Mouse (Mus musculus) stomach, embryonic 14.5 days (tissue): ENCODE measurements around the gene 4930544D05Rik. TPM values are rescaled to one million over a fixed set of nuclear protein-coding genes. Genes with fewer than 3 reads are reported as not detected.

ENCODE experiments used
- ATAC-seq: fragments of 200-750 bp; cut with Nextera tagmentation; 2 replicates; pipeline ENCODE4 v1.8.0; 2017; ENCODE audit warnings: low read depth, moderate TSS enrichment; ENCODE audit not compliant: insufficient number of reproducible peaks, insufficient read depth, low FRiP score
- H3K27ac ChIP-seq: fragments of 300-500 bp; sonication (generic); 2 replicates; pipeline ENCODE4 v1.5.1; 2014; ENCODE audit warnings: mild to moderate bottlenecking, low read length, moderate library complexity, mixed read lengths
- H3K27me3 ChIP-seq: fragments of 300-500 bp; sonication (generic); 2 replicates; pipeline ENCODE4 v1.6.1; 2014; ENCODE audit warnings: low read length, control low read depth, mixed read lengths; ENCODE audit not compliant: control insufficient read depth, insufficient read depth
- H3K36me3 ChIP-seq: fragments of 300-500 bp; sonication (generic); 2 replicates; pipeline ENCODE4 v1.6.1; 2014; ENCODE audit warnings: mild to moderate bottlenecking, control low read depth, low read length, moderate library complexity, mixed read lengths; ENCODE audit not compliant: control insufficient read depth, insufficient read depth
- H3K4me1 ChIP-seq: fragments of 300-500 bp; sonication (generic); 2 replicates; pipeline ENCODE4 v1.6.1; 2014; ENCODE audit warnings: low read length, control low read depth, mixed read lengths; ENCODE audit not compliant: control insufficient read depth, insufficient read depth
- H3K4me2 ChIP-seq: fragments of 300-500 bp; sonication (generic); replicated peaks from 2 replicates; pipeline ENCODE4 v1.6.1; 2014; ENCODE audit warnings: low read depth, low read length, control low read depth
- H3K4me3 ChIP-seq: fragments of 300-500 bp; sonication (generic); 2 replicates; pipeline ENCODE4 v1.5.1; 2014; ENCODE audit warnings: low read depth, low read length, control low read depth
- H3K9ac ChIP-seq: fragments of 300-500 bp; sonication (generic); replicated peaks from 2 replicates; pipeline ENCODE4 v1.6.1; 2014; ENCODE audit warnings: low read depth, mild to moderate bottlenecking, control low read depth, low read length, moderate library complexity, mixed read lengths
- H3K9me3 ChIP-seq: fragments of 300-500 bp; sonication (generic); 2 replicates; pipeline ENCODE4 v1.6.1; 2016; ENCODE audit warnings: low read depth, low read length, control low read depth; ENCODE audit not compliant: control insufficient read depth
- WGBS: fragments of 180-500 bp; shearing (Covaris S2); extraction: QIAGEN DNeasy Blood & Tissue Kit; methylation state at CpG from one replicate; pipeline ENCODE4 v1.1.7; 2014; 5-methylcytosine and 5-hydroxymethylcytosine counted together
- polyA plus RNA-seq: library from polyadenylated mRNA; unstranded; fragments of >200 nt; fragmentation: Nextera tagmentation; extraction: Ambion mirVana; gene quantifications from 2 replicates; pipeline ENCODE4 v1.2.1, GENCODE M21; 2014

4930544D05Rik gene
- polyA plus RNA-seq, 1 experiment from 2014 or later = not detected

DNA sequence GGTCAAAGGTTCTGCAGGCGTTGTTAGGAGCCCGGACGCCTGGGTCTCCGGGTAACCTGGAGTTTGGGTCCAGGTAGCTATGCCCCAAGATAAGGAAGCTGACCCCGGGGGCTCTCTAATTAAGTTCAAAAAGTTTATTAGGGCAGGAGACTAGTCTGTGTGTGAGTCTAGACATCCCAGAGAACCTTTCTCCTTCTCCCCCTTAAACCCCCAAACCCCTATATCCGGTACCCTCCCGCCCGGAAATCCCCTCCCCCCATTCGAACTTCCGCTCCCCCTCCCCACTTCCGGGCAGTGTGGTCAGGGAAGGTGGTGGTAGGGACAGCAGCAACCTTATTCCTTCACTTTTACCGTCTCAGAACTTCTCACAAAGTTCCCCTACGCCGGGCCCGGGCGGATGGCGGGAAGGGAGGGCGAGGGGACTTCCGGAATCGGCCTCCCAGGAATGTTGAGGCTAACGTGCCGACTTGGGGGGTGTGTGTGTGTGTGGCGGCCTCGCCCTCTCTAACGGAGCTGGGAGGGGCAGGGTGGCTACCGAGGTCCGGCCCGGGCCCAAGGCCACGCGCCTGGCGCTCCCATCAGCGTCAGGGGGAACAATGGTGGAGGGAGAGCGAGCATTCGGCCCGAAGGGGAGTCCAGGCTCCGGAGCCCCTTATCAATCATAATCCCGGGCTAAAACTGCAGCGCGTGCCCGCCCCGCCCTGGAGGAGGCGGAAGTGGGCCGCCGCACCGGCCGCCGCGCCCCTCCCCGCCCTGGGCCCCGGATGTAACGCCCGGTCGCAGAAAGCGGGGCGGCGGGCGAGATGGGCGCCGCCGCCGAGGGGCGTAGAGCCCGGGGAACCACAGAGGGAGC, 37.9 kb downstream of the 4930544D05Rik start:
- WGBS = under 1% methylated on average over 62 of the region's 63 CpGs
- peaks cover 38% of the 10 kb centered on the region for H3K4me1 ChIP-seq
- peak overlapping the region; percentile 100 for H3K4me3 ChIP-seq

DNA sequence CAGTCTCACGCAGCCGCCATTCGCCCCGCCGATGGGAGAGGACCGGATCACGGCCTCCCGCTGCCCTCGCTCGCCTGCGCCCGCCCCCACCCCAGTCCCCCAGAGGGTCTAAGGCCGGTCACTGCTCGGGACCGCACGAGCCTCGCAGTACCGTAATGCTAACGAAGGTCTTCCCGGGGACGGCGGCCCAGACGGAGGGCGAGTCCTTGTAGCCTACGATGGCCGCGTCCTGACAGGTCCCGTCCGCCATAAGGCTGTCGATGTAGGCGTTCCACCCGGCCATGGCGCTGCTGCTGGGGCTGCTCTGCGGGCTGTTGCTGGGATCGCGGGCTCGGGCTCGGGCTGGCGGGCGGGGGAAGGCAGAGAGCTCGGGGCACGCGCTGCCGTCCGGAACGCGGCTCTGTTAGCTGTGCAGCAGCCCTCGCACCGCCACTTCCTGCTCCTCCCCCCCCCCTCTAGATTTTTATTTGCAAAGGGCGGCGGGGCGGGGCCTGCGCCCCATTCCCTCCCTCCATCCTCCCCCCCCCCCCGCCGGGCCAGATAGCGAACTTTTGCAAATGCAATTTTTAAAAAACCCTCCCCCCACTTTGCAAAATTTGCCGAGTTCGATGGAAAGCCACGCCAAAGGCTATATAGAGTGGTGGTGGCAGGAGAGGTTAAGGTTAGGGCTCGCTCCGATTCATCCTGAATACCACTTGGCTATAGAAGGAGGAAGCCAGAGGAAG, 38.7 kb downstream of the 4930544D05Rik start, which contains the start of gene Pfn1:
Pfn1 (minus strand) TSS at position 447 of the 725 bp plus-strand sequence.
- H3K4me2 ChIP-seq = peak within 1 kb of the TSS; percentile 85
- peaks cover 35% of the 10 kb centered on the region for H3K4me1 ChIP-seq
- H3K4me3 ChIP-seq = peak within 1 kb of the TSS; percentile 100
- no peaks in the 10 kb centered on the region for H3K27me3 ChIP-seq
- ATAC-seq = peak; percentile 43; the same call in 1 of the 2 replicates
- H3K27ac ChIP-seq = peak within 1 kb of the TSS; percentile 99
- WGBS = under 1% methylated on average over 57 of the region's 61 CpGs
- peaks cover 31% of the 10 kb centered on the region for H3K36me3 ChIP-seq
- no peaks in the 10 kb centered on the region for H3K9me3 ChIP-seq
- peak within 1 kb of the TSS; percentile 98 for H3K9ac ChIP-seq

More for the DNA sequence above, 37.9 kb downstream of the 4930544D05Rik start:
- H3K4me2 ChIP-seq = peak overlapping the region; percentile 85
- H3K36me3 ChIP-seq = peaks cover 37% of the 10 kb centered on the region
- peak overlapping the region; percentile 98 for H3K9ac ChIP-seq
- peak; percentile 29; the same call in 1 of the 2 replicates for ATAC-seq
- no peaks in the 10 kb centered on the region for H3K9me3 ChIP-seq
- no peaks in the 10 kb centered on the region for H3K27me3 ChIP-seq
- peak overlapping the region; percentile 99 for H3K27ac ChIP-seq

DNA sequence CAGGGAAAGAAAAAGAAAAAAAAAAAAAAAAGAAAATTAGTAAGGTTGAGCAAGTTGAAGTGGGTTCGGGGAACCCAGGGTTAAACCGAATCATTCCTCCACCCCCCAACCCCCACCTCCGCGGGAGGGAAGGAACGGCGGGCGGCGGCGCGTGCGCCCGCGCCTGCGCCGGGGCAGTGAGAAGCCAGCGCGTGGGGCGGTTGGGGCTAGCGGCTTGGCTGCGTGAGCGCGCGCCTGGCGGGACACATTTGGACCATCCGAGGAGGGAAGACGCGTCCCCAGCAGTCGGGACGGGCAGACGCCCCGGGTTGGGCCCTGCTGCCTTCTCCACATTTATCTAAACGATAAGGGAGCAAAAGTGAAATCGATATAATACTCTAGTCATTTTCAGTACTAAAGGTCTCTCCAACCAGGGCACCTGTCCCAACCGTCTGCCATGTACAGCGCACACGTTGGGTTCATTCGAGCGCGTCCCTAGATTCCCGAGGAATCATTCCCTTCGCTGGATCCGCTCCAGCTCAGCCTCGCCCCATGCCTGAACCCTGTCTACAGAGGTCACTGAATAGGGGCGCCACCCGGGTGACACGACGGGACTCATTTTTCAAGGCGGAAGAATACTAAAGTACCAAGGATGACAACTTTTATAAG, 39.4 kb downstream of the 4930544D05Rik start:
- peak overlapping the region; percentile 100 for H3K4me3 ChIP-seq
- H3K9ac ChIP-seq = peak overlapping the region; percentile 98
- no peaks in the 10 kb centered on the region for H3K9me3 ChIP-seq
- H3K27me3 ChIP-seq = no peaks in the 10 kb centered on the region
- H3K4me1 ChIP-seq = peaks cover 35% of the 10 kb centered on the region
- H3K27ac ChIP-seq = peak overlapping the region; percentile 99
- H3K36me3 ChIP-seq = peaks cover 24% of the 10 kb centered on the region
- under 1% methylated on average over 48 of the region's 48 CpGs for WGBS
- peak; percentile 29 for ATAC-seq
- peak overlapping the region; percentile 85 for H3K4me2 ChIP-seq

DNA sequence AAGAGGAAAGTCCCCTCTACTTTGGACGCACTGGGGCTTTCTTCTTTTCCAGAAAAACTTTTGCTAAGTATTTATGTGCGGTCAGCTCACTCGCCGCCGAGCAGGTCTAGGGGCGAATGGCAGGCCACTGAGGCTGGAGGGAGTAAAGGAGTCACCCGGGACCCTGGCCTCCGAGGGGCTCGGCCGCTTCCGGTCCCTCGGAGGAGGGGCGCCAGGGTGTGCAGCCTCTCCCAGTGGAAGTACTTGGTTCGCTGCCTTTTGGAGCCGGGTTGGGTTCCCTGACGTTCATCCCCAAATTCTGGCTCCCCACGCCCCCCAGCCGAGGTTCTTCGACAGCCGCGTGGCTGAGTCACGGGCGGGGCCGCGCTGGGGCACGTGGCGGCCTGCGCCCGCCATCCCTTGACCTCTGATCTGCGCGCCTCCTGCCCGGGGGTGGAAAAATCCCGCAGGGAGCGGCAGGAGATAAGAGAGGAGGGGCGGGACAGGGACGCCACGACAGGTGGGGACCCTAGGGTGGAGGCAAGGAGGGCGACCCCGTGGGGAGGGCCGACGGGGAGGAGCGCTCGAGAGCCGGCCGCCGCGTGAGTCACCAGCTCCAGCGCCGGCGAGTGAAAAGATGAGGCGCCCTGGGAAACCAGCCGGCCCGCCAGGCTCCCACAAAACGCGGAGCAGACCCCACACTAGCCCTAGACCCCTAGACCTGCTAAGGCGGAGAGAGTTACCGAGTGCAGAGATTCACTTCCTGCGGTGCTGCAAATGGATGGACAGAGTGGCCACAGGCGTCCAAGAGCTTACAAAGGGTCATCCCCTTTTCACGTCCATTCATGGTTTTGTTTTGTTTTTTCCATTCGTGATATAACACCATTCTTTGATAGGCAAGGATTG, 40.2 kb downstream of the 4930544D05Rik start:
- Histone ChIP-seq H3K4me1 (peaks cover 33% of the 10 kb centered on the region), H3K9ac (peak overlapping the region; percentile 98), H3K27me3 (no peaks in the 10 kb centered on the region), H3K36me3 (peaks cover 17% of the 10 kb centered on the region), H3K4me3 (peak overlapping the region; percentile 100), H3K27ac (peak overlapping the region; percentile 99), H3K9me3 (no peaks in the 10 kb centered on the region), H3K4me2 (peak overlapping the region; percentile 85)
- peak; percentile 38; the same call in 1 of the 2 replicates for ATAC-seq
- under 1% methylated on average over 61 of the region's 61 CpGs for WGBS

DNA sequence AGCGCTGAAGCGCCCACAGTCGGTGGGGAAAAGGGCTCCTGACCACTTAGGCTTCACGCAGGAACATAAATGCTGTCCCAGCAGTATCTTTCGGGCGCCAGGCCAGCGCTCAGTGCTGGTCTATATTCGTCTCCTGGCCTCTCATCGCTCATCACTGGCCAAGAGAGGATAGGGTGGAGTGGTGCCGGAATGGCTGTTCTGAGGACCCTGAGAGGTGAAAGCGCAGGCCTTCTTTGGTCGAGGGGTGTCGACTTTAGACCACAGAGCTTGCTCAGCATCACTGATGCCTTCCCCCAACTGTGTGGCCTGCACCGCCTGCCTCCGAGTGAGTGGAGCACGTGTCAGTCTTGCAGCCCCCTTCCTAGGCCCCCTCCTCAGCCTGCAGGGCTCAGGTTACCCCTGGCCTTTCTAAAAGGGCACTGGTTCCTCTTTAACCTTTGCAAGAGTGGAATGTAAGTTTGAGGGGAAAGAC, 40.8 kb downstream of the 4930544D05Rik start:
- H3K4me1 ChIP-seq = peaks cover 28% of the 10 kb centered on the region
- no peak for ATAC-seq
- peaks cover 10% of the 10 kb centered on the region; the same call in 1 of the 2 replicates for H3K36me3 ChIP-seq
- H3K9me3 ChIP-seq = no peaks in the 10 kb centered on the region
- H3K4me2 ChIP-seq = peak overlapping the region; percentile 85
- H3K27me3 ChIP-seq = no peaks in the 10 kb centered on the region
- peak overlapping the region; percentile 98 for H3K9ac ChIP-seq
- H3K27ac ChIP-seq = peak overlapping the region; percentile 99
- WGBS = 7% methylated on average over 16 of the region's 16 CpGs
- H3K4me3 ChIP-seq = peak overlapping the region; percentile 100

DNA sequence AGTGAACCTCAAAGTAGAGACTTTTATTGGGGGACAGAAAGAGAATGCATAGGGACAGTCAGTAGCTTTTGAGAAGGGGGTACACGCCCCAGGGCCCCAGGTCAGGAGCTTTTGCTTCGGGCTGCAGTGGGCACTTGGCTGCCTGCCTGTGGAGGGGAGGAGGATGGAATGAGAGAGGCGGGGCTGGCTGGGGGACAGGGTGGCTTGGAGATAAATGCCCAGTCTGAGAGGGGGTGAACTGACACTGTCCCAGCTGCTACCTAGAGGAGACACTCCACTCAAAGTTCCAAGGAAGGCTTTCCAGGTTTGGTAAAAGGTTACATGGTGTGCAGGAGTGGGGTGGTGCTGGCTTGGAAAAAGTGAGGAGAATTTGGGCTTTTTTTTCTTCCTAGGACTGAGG, 41.3 kb downstream of the 4930544D05Rik start, which contains the start of gene Eno3:
Eno3 (plus strand) TSS at position 239 of the 400 bp plus-strand sequence.
- Histone ChIP-seq H3K27ac (peak within 1 kb of the TSS; percentile 99), H3K27me3 (no peaks in the 10 kb centered on the region), H3K4me3 (peak within 1 kb of the TSS; percentile 100), H3K36me3 (peaks cover 7% of the 10 kb centered on the region; the same call in 1 of the 2 replicates), H3K4me1 (peaks cover 24% of the 10 kb centered on the region), H3K9ac (peak within 1 kb of the TSS; percentile 98), H3K4me2 (peak within 1 kb of the TSS; percentile 85), H3K9me3 (no peaks in the 10 kb centered on the region)
- ATAC-seq = no peak
- WGBS = 9% methylated on average over 3 of the region's 3 CpGs

DNA sequence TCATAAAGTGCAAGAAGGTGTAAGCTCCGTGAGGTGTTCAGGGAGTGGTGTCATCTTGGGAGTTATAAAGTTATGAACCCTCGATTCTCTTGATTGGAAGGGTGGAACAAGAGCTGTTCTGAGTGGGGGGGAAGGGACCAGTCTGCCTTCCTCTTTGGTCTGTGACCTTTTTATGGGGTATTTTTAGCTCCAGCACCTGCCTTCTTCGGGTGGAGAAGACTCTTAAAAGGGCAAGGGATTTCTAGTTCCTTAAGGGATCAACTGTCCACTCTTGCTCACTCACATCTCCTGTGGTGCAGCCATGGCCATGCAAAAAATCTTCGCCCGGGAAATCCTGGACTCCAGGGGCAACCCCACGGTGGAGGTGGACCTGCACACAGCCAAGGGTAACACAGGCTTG, 41.9 kb downstream of the 4930544D05Rik start:
- Histone ChIP-seq H3K4me3 (no peak overlapping the region), H3K4me1 (peaks cover 18% of the 10 kb centered on the region), H3K36me3 (peaks cover 7% of the 10 kb centered on the region), H3K9me3 (no peaks in the 10 kb centered on the region), H3K27me3 (no peaks in the 10 kb centered on the region), H3K9ac (no peak overlapping the region), H3K4me2 (no peak overlapping the region), H3K27ac (no peak overlapping the region; the same call in 1 of the 2 replicates)
- 42% methylated on average over 6 of the region's 6 CpGs for WGBS
- ATAC-seq = no peak
